Mouse (Mus musculus): ENCODE data around the gene Cpeb4.

- no peak for TF ChIP-seq CTCF (IDR thresholded peaks at IDR 0.05; ENCODE audit: low read depth, low read length)
- TF ChIP-seq POLR2A (IDR thresholded peaks at IDR 0.05; ENCODE audit: extremely low read depth, insufficient read depth, low read length), result no peak
Measured at GRCm38 (mm10) chr11:31848725-31849124, 23.3 kb upstream of the Cpeb4 start.
